Comparison of ENCODE assay signal across 16 mouse cellular contexts in the genomic region with DNA sequence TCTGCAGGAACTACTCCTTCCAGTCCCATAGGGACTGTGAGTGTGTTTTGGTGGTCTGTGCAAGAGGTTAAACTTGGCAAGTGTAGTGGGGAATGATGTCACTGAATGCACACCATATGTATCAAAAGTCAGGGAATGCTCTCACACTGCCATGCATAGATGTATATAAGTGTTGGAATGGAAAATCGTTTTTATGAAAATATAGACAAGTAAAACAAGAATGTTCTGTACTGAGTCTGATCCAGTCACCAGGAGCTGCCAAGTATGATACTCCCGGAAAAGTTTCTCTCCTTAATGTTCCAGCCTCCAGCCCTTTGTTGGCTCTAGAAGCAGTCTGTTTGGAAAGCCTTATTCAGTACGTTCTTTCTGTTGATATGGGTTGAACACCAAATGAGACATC. TPM values are rescaled to one million over a fixed set of nuclear protein-coding genes. Genes with fewer than 3 reads are reported as not detected.
DNase-seq lines count a peak whose midpoint lies in the region; ATAC-seq and TF ChIP-seq lines count a peak whose summit lies in the region.
"Had no signal": no experiment of that assay in that cellular context is flagged by ENCODE, and none has a peak within 500 bp of the region (broad histone marks: within the 10 kb centered on the region; RNA-seq: fewer than 3 reads in every experiment).

No protein-coding gene starts in this region.

- H3K4me1 ChIP-seq in forebrain, embryonic 15.5 days, result peaks cover 13% of the 10 kb centered on the region; the same call in 1 of the 2 replicates
- no peaks in the 10 kb centered on the region for H3K4me1 ChIP-seq in forebrain, embryonic 13.5 days
- no peaks in the 10 kb centered on the region; the same call in 1 of the 2 replicates for H3K4me1 ChIP-seq in hindbrain, embryonic 13.5 days (replicated peaks)
- no peaks in the 10 kb centered on the region for H3K4me1 ChIP-seq in hindbrain, embryonic 10.5 days (replicated peaks)
- H3K4me1 ChIP-seq in limb, embryonic 14.5 days (ENCODE audit: control insufficient read depth, insufficient read depth, low read length), result peaks cover 8% of the 10 kb centered on the region; the same call in 1 of the 2 replicates

- H3K9me3 ChIP-seq in forebrain, embryonic 15.5 days, result no peaks in the 10 kb centered on the region
- H3K9me3 ChIP-seq in forebrain, embryonic 13.5 days (replicated peaks), result no peaks in the 10 kb centered on the region
- no peaks in the 10 kb centered on the region for H3K9me3 ChIP-seq in hindbrain, embryonic 13.5 days
- peaks cover 6% of the 10 kb centered on the region; the same call in 1 of the 2 replicates for H3K9me3 ChIP-seq in hindbrain, embryonic 10.5 days
- H3K9me3 ChIP-seq in limb, embryonic 14.5 days (ENCODE audit: control insufficient read depth, low read length), result 0 out of 2 replicates have a peak, but pooled peaks cover 4% of the 10 kb centered on the region

- H3K27ac ChIP-seq in forebrain, embryonic 15.5 days (replicated peaks), result peak overlapping the region; percentile 43; the same call in 1 of the 2 replicates
- no peak overlapping the region for H3K27ac ChIP-seq in forebrain, embryonic 13.5 days
- H3K27ac ChIP-seq in hindbrain, embryonic 13.5 days, result peak overlapping the region; percentile 35; the same call in 1 of the 2 replicates
- no peak overlapping the region for H3K27ac ChIP-seq in hindbrain, embryonic 10.5 days
- H3K27ac ChIP-seq in limb, embryonic 14.5 days (replicated peaks; ENCODE audit: low read depth, low read length), result peak overlapping the region; percentile 22; the same call in 1 of the 2 replicates
- H3K27ac ChIP-seq: left cerebral cortex, adult 2 months; neural tube, embryonic 15.5 days had no signal

- TF ChIP-seq POLR2A in limb, embryonic 14.5 days (IDR thresholded peaks at IDR 0.05; ENCODE audit: borderline replicate concordance, extremely low read depth, insufficient read depth, insufficient read length), result no peak

- H3K36me3 ChIP-seq in forebrain, embryonic 15.5 days, result no peaks in the 10 kb centered on the region
- peaks cover 8% of the 10 kb centered on the region; the same call in 1 of the 2 replicates for H3K36me3 ChIP-seq in forebrain, embryonic 13.5 days (ENCODE audit: poor library complexity, severe bottlenecking)
- peaks cover 8% of the 10 kb centered on the region for H3K36me3 ChIP-seq in hindbrain, embryonic 13.5 days
- H3K36me3 ChIP-seq in hindbrain, embryonic 10.5 days, result peaks cover 8% of the 10 kb centered on the region; the same call in 1 of the 2 replicates
- H3K36me3 ChIP-seq in limb, embryonic 14.5 days (ENCODE audit: control insufficient read depth, insufficient read depth, low read length), result peaks cover 5% of the 10 kb centered on the region
- H3K36me3 ChIP-seq: neural tube, embryonic 15.5 days had no signal

- 34% methylated on average over 3 of the region's 3 CpGs for WGBS in forebrain, embryonic 15.5 days
- WGBS in forebrain, embryonic 13.5 days, result 64% methylated on average over 3 of the region's 3 CpGs
- WGBS in hindbrain, embryonic 13.5 days, result 66% methylated on average over 3 of the region's 3 CpGs
- 74% methylated on average over 3 of the region's 3 CpGs for WGBS in hindbrain, embryonic 10.5 days
- 36% methylated on average over 3 of the region's 3 CpGs for WGBS in limb, embryonic 14.5 days

- H3K4me3 ChIP-seq in forebrain, embryonic 15.5 days, result no peak overlapping the region
- H3K4me3 ChIP-seq in forebrain, embryonic 13.5 days, result no peak overlapping the region
- no peak overlapping the region for H3K4me3 ChIP-seq in hindbrain, embryonic 13.5 days
- H3K4me3 ChIP-seq in hindbrain, embryonic 10.5 days, result no peak overlapping the region
- H3K4me3 ChIP-seq in limb, embryonic 14.5 days (replicated peaks; ENCODE audit: low read length), result no peak overlapping the region
- H3K4me3 ChIP-seq: left cerebral cortex, adult 2 months; neural tube, embryonic 15.5 days had no signal

- no peak; the same call in 1 of the 2 replicates for ATAC-seq in forebrain, embryonic 15.5 days (replicated peaks)
- ATAC-seq in forebrain, embryonic 13.5 days, result no peak
- no peak for ATAC-seq in hindbrain, embryonic 13.5 days (ENCODE audit: low FRiP score)
- peak; percentile 90 for ATAC-seq in limb, embryonic 14.5 days (ENCODE audit: low FRiP score, low read depth)
- no peak for ATAC-seq in CD4-positive, CD25-positive, alpha-beta regulatory T cell, adult 4 months

- DNase-seq in hindbrain, embryonic 10.5 days (ENCODE audit: low spot score), result no peak
- peak; percentile 21 for DNase-seq in adipocyte (ENCODE audit: low spot score)
- peak; percentile 94 for DNase-seq in limb, embryonic 14.5 days (ENCODE audit: low spot score)
- no peak for DNase-seq in retina, embryonic 14.5 days (ENCODE audit: low spot score)
- DNase-seq: adrenal gland, postnatal 14 days; cerebellum, postnatal 25 days; kidney, adult 9 months; liver; lung, embryonic 14.5 days; thymus, postnatal 36 days had no signal

- H3K9ac ChIP-seq in forebrain, embryonic 15.5 days (replicated peaks), result no peak overlapping the region
- no peak overlapping the region for H3K9ac ChIP-seq in forebrain, embryonic 13.5 days
- H3K9ac ChIP-seq in hindbrain, embryonic 13.5 days, result no peak overlapping the region
- H3K9ac ChIP-seq in limb, embryonic 14.5 days (ENCODE audit: low read depth, low read length, severe bottlenecking), result no peak overlapping the region
- H3K9ac ChIP-seq: lung, embryonic 14.5 days; neural tube, embryonic 15.5 days had no signal

- no peaks in the 10 kb centered on the region for H3K27me3 ChIP-seq in forebrain, embryonic 15.5 days
- no peaks in the 10 kb centered on the region for H3K27me3 ChIP-seq in forebrain, embryonic 13.5 days
- H3K27me3 ChIP-seq in hindbrain, embryonic 13.5 days, result no peaks in the 10 kb centered on the region
- no peaks in the 10 kb centered on the region for H3K27me3 ChIP-seq in hindbrain, embryonic 10.5 days (ENCODE audit: insufficient read depth, poor library complexity, severe bottlenecking)
- no peaks in the 10 kb centered on the region for H3K27me3 ChIP-seq in limb, embryonic 14.5 days (ENCODE audit: control insufficient read depth, insufficient read depth, low read length)
- H3K27me3 ChIP-seq: neural tube, embryonic 15.5 days had no signal

- H3K4me2 ChIP-seq in forebrain, embryonic 15.5 days (replicated peaks), result no peak overlapping the region
- no peak overlapping the region for H3K4me2 ChIP-seq in forebrain, embryonic 13.5 days
- H3K4me2 ChIP-seq in hindbrain, embryonic 13.5 days, result no peak overlapping the region
- no peak overlapping the region for H3K4me2 ChIP-seq in limb, embryonic 14.5 days (replicated peaks; ENCODE audit: low read depth, low read length, severe bottlenecking)
- H3K4me2 ChIP-seq: lung, embryonic 14.5 days; neural tube, embryonic 15.5 days had no signal

RNA-seq across cellular contexts. Expression of gene Ttc28, which starts 48.7 kb away (rescaled TPM):
- polyA plus RNA-seq in forebrain, embryonic 15.5 days (2015; fragmentation: Nextera tagmentation; extraction: Ambion mirVana), result 40.7 and 42.8 TPM in 2 replicates
- polyA plus RNA-seq in forebrain, embryonic 13.5 days (2015; fragmentation: Nextera tagmentation; extraction: Ambion mirVana), result 22.8 and 23.2 TPM in 2 replicates
- polyA plus RNA-seq in hindbrain, embryonic 13.5 days (2015; fragmentation: Nextera tagmentation; extraction: Ambion mirVana), result 20.2 and 22.0 TPM in 2 replicates
- polyA plus RNA-seq in hindbrain, embryonic 10.5 days (2016; fragmentation: Nextera tagmentation; extraction: Ambion mirVana), result 10.9 and 14.5 TPM in 2 replicates
- 16.3 and 19.7 TPM in 2 replicates for polyA plus RNA-seq in limb, embryonic 14.5 days (2012; rRNA removed)
- 19.9 and 25.9 TPM in 2 replicates for polyA plus RNA-seq in limb, embryonic 14.5 days (2014; fragmentation: Nextera tagmentation; extraction: Ambion mirVana)
- polyA plus RNA-seq in CD4-positive, CD25-positive, alpha-beta regulatory T cell, adult 4 months (2017; shearing (Covaris generic)), result 1 to 10 TPM; 4.1 to 4.4 TPM

Comparison
In these comparisons a context has a peak if more than half of its experiments do, and no peak if none do; other contexts are left out.
1. H3K27ac ChIP-seq: peak in forebrain, embryonic 15.5 days (single experiment), hindbrain, embryonic 13.5 days (single experiment) and limb, embryonic 14.5 days (single experiment); none in forebrain, embryonic 13.5 days (single experiment) and hindbrain, embryonic 10.5 days (single experiment).
2. DNase-seq: peak in adipocyte (single experiment) and limb, embryonic 14.5 days (single experiment); none in hindbrain, embryonic 10.5 days (single experiment) and retina, embryonic 14.5 days (single experiment).